Mouse (Mus musculus) large intestine, adult 2 months (tissue): ENCODE measurements around the gene Pim1. TPM values are rescaled to one million over a fixed set of nuclear protein-coding genes. Genes with fewer than 3 reads are reported as not detected.
"Not testable (repeated sequence)": the region's sequence is repeated elsewhere in the genome, so short reads cannot be mapped to it uniquely, and the experiment has no call there.

Experiments used
- DNase-seq: peaks from one replicate; pipeline ENCODE4 v3.0.0-alpha.2; 2012; ENCODE audit warnings: low read depth, low spot score
- WGBS: fragments of 180-500 bp; shearing (Covaris S2); methylation state at CpG from one replicate; pipeline ENCODE4 v1.1.7; 2018; 5-methylcytosine and 5-hydroxymethylcytosine counted together
- polyA plus RNA-seq: library from polyadenylated mRNA; depleted of rRNA; stranded (reverse); fragments of >200 nt; gene quantifications from 2 replicates; pipeline ENCODE4 v1.2.3, GENCODE M21; 2012; rRNA removed

Pim1 gene
- polyA plus RNA-seq, result 47.7 and 66.8 TPM in 2 replicates

DNA sequence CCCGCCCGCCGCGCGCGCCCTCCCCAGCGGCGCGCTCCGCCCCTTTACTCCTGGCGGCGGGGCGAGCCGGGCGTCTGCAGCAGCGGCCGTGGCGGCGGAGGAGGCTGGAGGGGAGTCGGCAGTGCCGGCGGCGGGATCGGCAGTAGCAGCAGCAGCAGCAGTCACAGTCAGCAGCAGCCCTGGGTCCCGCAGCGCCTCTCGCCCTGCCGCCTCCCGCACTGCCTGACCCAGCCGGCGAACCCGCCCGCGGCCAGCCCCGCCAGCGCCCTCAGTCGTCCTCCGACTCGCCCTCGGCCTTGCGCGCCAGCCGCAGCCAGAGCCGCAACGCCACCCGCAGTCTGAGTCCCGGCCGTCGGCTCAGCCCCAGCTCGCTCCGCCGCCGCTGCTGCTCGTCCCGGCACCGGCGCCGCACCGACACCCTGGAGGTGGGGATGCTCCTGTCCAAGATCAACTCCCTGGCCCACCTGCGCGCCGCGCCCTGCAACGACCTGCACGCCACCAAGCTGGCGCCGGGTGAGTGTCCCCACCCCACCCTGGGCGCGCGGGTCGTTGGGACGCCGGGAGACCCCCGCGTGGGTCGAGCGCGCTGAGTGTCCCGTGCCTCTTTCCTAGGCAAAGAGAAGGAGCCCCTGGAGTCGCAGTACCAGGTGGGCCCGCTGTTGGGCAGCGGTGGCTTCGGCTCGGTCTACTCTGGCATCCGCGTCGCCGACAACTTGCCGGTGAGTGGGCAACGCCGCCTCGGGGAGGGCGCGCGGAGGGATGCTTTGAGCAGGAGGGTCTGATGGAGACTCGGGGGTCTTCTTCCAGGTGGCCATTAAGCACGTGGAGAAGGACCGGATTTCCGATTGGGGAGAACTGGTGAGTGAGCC lies at the start of gene Pim1:
Pim1 (plus strand) TSS at position 41 of the 869 bp plus-strand sequence.
- DNase-seq, result no peak
- 1% methylated on average over 87 of the region's 99 CpGs for WGBS

DNA sequence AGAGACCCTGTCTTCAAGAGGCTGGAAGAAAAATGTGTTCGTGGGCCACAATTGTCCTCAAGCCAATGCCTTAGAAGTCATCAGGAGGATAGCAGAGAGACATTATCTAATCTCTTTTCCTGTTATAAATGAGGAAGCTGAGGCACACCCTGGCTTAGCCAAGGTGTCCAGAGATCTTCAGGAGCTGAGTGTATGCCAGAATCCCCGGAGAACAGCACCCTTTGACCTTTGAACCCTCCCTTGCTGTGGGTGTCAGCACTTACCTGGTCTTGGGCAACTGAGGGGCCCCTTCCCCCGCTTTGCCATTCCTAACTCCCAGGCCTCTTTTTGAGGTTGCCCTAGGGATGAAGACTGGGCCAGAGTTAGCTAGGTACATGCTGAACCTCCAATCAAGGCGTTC lies 49.0 kb upstream of the Pim1 start:
- WGBS, result 53% methylated on average over 4 of the region's 4 CpGs
- DNase-seq, result no peak

DNA sequence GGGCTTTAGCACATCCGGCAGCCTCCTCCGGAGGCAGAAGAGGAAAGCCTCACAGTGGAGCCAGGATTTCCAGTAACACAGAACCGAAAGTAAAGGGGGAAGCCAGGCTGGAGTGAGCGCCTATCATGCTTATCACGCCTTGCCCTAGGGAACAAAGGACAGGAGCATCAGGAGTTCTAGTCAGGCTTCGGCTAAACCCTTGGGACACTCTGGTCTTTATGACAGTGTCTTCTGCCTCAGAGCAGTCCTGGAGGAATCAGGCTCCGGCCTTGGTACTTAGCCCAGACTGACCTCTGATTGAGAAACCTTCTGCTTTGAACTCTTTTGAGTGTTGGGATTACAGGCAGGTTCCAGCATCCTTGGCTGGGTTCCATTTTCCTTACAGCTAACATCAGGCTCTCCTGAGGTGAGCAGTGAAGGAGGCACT lies 48.4 kb upstream of the Pim1 start:
- no peak for DNase-seq
- 36% methylated on average over 7 of the region's 7 CpGs for WGBS

DNA sequence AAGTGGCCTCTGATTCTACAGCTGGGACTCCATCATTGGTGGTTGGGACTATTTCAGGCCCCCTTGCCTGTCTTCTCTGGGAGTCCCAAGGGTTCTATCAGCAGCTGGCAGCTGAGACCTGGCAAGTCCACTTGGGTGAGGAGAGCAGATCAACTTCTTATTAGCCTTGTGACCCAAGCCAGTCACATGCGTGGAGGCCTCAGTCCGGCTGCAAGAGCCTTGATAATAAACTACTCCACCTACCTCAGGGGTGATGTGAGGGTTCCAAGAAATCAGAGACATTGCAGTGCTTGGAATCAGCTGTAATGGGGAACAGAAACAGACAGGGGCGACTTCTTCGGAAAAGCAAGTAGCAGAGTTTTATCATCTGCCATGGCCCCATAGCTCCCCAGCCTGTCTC lies 46.8 kb upstream of the Pim1 start:
- WGBS, result 88% methylated on average over 4 of the region's 4 CpGs
- DNase-seq, result no peak

DNA sequence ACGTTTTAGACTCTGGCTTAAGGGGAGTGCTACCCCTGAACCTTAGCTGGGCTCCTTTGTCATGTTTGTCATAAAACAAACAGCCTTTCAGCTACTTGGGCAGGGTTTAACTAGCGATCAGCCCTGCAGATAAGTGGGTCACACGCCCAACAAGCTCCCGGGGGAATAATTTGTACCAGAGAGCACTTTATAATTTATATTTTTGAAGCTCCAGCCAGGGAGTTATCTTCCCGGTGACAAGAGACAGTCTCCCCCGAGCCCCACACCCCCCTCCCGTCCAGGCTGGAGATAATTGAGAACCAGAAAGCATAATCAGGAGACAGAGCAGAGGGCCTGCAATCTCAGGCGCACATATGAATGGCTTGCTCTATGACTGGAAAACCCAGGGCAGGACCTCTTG lies 45.5 kb upstream of the Pim1 start:
- no peak for DNase-seq
- 25% methylated on average over 8 of the region's 8 CpGs for WGBS

DNA sequence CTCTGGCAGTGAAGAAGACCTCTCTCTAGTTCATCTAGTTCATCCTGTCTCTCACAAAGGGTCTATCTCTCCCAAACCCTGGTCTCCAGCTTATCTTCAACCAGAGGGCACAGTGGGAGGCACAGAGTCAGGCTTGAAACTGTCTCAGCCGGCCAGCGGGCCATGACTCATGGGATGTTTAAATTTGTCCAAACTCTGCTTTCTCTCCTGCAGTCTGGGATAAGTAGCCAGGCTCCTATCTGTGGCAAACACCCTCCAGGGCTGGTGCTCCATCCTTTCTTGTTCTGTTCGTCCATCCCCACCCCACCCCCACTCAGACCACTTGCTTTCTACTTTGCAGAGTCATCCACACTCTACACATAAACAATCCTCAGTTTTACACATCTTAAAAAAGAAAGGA lies 43.2 kb upstream of the Pim1 start:
- WGBS, result 56% methylated on average over 3 of the region's 3 CpGs
- DNase-seq, result no peak

DNA sequence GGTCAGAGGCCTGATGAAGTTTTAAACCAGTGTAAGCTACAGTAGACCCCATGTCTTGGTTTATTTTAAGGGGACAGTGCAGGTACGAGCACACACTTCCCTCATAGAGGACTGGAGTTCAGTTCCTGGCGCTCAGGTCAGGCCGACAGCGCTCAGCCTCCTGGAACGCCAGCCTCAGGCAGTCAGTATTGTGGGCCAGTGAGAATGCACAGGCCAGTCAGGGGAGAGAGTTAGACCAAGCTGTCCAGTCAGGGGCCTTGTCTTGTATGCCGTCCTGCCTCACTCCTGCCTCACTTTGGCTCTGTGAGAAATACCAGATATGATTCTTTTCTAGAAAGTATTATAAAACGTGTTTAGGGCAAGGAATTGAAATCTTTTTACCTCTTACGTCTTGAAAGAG lies 42.5 kb upstream of the Pim1 start:
- 75% methylated on average over 8 of the region's 8 CpGs for WGBS
- no peak for DNase-seq

DNA sequence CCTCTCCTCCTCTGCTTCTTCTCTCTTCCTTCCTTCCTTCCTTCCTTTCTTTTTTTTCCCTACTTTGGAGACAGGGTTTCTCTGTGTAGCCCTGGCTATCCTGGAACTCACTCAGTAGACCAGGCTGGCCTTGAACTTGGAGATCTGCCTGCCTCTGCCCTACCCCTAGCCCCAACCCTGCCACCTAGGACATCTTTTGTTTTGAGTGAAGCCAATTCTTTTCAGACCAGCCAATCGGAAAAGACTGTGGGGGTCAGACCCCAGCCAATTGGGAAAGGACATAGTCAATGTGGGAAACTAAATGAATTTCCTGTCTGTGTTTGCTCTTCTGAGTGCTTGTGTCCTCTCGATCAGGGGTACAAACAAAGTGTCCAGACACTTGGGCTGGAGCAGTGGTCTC lies 42.0 kb upstream of the Pim1 start:
- WGBS, result 63% methylated on average over 2 of the region's 2 CpGs
- DNase-seq, result no peak

DNA sequence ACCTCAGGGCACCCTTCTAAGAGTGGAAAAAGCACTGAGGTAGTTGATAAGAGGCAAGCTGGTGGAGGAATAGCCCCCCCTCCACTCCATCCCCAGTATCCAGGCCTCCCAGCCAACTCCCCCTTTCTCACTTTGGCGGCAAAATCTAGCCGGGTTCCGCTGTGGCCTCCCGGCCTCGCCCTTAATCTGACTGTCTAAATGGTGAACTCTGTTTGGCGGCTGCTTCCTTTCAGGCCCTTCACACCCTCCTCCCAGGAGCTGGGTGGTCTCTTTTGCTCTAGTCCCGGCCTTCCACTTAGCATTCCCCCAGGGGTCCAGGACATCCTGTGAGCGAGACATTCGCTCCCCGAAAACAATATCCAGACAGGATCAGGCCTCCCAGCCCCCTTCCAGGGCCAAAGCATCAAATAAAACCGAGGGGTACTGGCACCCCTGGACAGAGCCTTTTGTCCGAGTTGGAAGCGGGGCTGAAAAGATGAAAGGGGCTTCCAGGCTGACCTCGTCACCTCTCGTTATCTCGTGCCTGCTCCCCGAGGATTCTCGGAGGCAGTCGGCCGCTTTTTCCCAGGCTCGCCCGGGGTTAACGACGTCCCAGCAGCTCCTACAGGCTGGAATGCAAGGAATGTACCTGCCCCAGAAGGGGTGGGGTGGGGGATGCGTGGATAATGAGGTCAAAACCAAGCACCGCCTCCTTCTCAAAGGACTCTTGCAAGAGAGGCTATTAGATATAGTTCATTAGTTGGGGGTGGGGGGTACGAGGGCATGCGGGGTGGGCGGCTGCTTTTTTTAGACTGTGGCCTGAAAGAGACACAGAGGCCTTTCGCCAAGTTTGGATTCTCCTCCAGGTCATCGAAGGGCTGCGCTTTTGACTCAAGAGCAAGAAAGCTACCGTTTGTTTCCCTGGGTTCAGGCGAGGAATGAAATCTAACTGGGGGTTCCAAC lies 39.4 kb upstream of the Pim1 start:
- DNase-seq, result no peak
- WGBS, result 38% methylated on average over 34 of the region's 34 CpGs

DNA sequence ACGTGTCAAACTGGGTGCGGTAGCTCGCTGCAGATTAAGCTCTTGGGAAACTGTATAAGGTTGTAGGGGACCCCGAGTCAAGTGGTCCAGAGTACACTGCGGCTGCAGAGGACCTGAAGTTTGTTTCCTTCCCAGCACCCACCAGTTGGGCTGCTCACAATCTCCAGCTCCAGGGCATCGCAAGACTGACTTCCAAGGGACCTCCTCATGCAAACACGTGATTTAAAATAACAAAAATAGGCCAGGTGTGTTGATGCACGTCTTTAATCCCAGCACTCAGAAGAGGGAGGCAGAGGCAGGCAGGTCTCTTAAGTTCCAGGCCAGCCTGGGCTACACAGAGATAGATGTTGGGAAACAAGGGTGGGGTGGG lies 38.7 kb upstream of the Pim1 start:
- no peak for DNase-seq
- 70% methylated on average over 8 of the region's 8 CpGs for WGBS

DNA sequence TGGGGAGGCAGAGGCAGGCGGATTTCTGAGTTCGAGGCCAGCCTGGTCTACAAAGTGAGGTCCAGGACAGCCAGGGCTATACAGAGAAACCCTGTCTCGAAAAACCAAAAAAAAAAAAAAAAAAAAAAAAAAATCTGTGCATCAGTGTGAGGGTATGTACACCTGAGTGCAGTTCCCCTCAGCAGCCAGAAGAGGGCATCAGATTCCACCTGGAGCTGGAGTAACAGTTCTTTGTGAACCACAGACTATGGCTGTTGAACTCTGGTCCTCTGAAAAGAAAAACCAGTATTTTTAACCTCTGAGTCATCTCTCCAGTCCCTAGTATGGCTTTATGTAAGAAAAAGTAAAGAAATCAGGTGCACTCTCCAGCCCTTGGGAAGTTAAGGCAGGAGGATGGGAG lies 36.4 kb upstream of the Pim1 start:
- not testable (repeated sequence) for DNase-seq
- WGBS, result 93% methylated on average over 3 of the region's 3 CpGs

DNA sequence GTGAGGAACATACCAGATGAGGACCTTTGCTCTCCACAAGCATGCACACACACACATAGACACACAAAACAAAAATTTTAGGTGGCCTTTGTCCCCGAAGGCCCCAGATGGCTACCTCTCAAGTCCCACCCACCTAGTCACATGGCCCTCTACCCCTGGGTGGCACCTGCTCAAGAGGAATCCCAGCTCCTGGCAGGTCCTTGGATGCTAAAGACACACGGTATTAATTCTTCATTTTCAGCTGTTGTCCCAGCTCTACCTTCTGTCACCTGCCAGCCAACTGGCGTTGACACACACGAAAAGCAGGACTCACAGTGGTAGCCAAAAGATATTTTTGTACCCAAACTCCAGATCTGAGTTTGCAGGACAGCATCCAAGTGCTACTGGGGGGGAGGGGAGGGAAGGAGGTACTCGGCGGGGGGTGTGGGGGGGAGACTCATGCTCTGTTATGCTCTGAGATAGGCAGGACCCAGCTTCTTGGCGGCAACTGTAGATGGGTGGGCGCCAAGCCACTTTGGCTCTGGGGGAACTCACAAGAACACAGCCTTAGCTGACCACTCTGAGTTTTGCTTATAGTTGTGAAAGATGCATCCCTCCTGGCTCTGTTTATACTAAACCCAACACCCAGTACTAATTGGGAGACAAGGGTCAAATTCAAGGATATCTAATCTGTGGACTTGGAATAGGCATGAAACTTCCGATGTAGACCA lies 35.0 kb upstream of the Pim1 start:
- no peak for DNase-seq

DNA sequence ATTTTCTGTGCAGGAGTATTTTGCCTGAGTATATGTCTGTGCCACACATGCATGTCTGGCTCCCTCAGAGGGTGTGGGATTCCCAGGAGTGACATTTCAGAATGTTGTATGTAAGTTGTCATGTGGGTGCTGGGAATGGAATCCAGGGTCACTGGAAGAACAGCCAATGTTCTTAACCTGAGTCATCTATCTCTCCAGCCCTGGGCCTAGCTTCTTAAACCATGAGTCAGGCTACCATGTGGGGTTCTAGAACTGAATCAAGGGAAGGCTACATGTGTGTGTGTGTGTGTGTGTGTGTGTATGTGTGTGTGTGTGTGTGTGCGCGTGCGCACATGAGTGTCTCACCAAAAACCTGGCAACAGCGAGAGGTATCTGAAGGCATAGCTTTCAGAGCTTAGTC lies 34.1 kb upstream of the Pim1 start:
- 100% methylated on average over 4 of the region's 4 CpGs for WGBS
- DNase-seq, result no peak

More for the DNA sequence above, 35.0 kb upstream of the Pim1 start:
- 56% methylated on average over 9 of the region's 9 CpGs for WGBS

DNA sequence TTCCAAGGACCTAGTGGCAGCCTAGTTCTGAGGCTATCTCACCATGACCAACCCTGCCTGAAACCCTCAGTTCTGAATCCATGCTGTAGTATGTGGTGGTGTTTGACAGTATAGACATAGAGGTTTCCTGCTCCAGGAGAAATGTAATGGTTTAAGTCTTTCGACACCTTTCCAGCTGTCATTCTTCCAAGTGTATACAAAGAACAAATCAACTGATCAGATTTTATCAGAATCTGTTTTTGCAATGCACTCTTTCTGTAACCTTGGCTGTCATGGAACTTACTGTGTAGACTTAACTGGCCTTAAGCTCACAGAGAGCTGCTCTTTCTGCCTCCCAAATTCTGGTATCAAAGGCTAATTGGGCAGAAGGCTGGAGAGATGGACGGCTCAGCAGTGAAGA lies 33.6 kb upstream of the Pim1 start:
- DNase-seq, result no peak
- 88% methylated on average over 2 of the region's 2 CpGs for WGBS

DNA sequence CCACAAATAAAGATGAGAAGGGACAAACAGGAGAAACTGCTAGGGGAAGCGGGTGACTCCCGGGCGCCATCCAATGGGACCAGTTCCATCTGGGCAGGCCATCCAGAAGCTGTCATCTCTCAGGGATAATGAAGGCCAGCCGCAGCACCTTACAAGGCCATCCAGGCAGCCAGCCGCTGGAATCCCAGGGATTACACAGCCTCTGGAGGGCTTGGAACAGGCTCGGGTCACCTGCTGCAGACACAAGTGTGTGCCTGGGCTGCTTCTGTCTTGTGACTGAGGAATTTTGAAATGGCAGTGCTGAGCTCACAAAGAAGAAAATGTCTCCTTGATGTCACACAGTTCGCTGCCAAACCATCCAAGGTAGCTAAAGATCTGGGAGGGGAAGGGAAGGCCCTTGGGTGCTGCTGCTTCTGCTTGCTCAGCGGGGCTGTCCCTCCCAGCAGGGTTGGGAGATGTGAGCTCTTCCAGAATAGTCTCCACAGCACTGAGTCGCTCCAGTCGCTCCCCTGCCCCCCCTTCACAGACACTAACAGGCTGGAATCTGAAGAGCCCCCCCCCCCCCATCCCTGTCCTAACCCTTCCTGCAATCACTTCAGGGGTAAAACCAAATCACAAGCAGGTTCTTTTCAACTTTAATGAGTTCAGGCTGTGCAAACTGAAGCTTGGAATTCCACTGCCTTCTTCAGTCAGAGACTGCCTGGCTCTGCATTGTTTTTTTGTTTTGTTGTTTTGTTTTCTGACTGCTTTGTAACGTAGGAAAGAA lies 32.6 kb upstream of the Pim1 start:
- 77% methylated on average over 11 of the region's 11 CpGs for WGBS
- DNase-seq, result no peak

DNA sequence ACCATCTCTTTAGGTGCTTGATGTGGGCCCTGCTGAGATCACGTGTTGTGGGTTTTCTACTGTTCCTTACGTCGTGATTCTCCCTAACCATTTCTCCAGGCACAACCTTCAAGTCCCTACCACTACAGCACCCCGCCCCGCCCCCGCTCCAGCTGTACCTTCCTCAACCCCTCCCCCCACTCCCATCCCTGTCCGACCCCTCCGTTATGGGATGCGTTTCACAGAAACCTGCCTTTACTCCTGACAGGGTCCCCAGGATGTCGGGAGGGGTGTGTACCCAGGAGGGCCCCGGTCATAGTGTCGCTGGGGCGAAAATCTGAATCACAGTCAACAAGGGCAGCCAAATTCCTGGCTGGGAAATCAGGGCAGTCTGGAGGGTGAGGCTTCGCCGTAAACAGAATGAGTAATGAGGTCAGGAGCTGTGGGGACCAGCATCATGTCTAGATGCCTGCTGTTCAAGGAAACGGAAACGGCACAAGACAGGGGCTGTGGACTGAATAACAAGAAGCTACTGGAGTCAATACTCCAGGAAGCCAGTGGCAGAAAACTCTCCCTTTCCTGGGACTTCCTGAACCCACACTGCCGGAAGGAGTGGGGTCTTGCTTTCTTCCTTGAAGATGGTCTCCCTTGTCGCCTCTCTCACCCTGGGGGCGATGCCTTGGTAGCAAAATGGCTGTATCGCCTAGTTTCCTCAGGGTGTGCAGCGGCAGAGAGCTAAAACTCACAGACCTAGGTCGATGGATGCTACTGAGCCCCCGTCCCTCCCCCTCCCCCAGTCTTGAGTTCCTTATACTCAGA lies 31.0 kb upstream of the Pim1 start:
- 20% methylated on average over 24 of the region's 24 CpGs for WGBS
- DNase-seq, result no peak

DNA sequence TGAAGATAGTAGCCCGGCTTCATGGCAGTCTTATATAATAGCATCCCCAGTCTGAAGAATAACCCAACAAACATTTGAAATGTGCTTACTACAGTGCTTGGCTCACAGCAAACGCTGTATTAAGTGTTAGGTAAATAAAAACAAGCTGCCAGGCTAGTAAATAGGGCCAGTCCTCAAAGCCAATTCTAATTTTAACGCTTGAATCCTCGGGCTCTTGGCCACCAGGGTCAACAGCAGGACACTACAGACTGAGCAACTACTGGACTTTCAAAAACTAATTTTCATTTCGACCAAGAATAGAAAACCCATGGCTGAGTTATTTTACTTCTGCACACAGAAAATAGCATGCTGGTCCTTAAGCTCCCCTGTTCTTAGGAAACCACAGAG lies 30.4 kb upstream of the Pim1 start:
- WGBS, result 38% methylated on average over 5 of the region's 5 CpGs
- no peak for DNase-seq

DNA sequence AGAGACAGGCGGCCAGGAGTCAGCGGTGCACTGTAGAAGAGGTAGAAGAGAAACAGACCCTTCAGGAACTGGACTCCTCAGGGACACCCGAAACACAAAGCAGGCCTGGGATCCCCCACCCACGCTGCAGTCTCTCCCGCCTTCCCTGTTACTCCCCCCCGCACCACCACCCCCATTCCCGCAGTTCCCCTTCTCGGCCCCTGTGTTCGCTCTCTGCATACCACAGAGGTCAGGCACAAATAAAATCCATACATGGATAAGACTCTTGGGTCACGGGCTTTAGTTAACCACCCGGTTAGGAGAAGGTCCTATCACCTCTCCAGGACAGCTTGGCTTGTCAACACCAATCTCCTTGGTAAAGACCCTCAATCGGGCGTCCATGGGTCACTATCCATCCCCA lies 26.9 kb upstream of the Pim1 start:
- 50% methylated on average over 13 of the region's 13 CpGs for WGBS
- DNase-seq, result no peak

DNA sequence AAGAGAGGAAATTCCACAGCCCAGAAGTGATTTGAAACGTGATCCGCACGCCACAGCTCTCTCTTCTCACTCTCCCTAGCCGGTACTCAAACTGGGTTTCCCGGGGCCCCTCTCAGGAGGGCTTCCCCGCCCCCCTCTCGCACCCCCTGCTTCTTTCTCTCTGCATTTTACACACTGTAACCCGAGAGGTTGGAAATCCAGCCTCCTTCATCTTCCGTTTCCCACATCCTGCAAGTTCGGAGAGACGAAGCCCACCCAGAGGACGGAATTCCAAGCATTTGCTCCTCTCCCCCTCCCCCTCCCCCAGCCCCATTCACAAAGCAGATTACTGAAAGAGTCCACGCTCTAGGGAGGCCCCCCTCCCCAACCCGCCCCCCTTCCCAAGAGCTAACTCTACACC lies 26.5 kb upstream of the Pim1 start:
- no peak for DNase-seq
- 31% methylated on average over 14 of the region's 14 CpGs for WGBS
